Mouse (Mus musculus): ENCODE data around the gene Cacnb2.

Cacnb2 gene

GRCm38 (mm10) chr2:14873701-14874181, 270.9 kb downstream of the Cacnb2 start:
- peak in 1 of 2 experiments; percentile 11 for DNase-seq

GRCm38 (mm10) chr2:14874281-14875037, 271.6 kb downstream of the Cacnb2 start:
- no peak for DNase-seq

- no peak for DNase-seq
Observed at GRCm38 (mm10) chr2:14875121-14875520, 272.2 kb downstream of the Cacnb2 start.

GRCm38 (mm10) chr2:14875616-14876015, 272.7 kb downstream of the Cacnb2 start:
- no peak for DNase-seq

- DNase-seq = no peak
Observed at GRCm38 (mm10) chr2:14878953-14879352, 276.1 kb downstream of the Cacnb2 start.

GRCm38 (mm10) chr2:14883460-14883859, 280.6 kb downstream of the Cacnb2 start:
- no peak for DNase-seq

GRCm38 (mm10) chr2:14888406-14889195, 285.7 kb downstream of the Cacnb2 start:
- DNase-seq = no peak

- no peak for DNase-seq
Observed at GRCm38 (mm10) chr2:14903837-14904236, 300.9 kb downstream of the Cacnb2 start.

GRCm38 (mm10) chr2:14904865-14905264, 302.0 kb downstream of the Cacnb2 start:
- no peak for DNase-seq

- no peak for DNase-seq
Observed at GRCm38 (mm10) chr2:14907124-14907925, 304.4 kb downstream of the Cacnb2 start.

GRCm38 (mm10) chr2:14917585-14918247, 314.8 kb downstream of the Cacnb2 start:
- DNase-seq = no peak

GRCm38 (mm10) chr2:14929866-14930265, 327.0 kb downstream of the Cacnb2 start:
- DNase-seq = no peak

- no peak for DNase-seq
Observed at GRCm38 (mm10) chr2:14931968-14932367, 329.1 kb downstream of the Cacnb2 start.

GRCm38 (mm10) chr2:14936492-14936891, 333.6 kb downstream of the Cacnb2 start:
- no peak for DNase-seq

- DNase-seq = no peak
Observed at GRCm38 (mm10) chr2:14942261-14942660, 339.4 kb downstream of the Cacnb2 start.

- DNase-seq = no peak
Observed at GRCm38 (mm10) chr2:14943691-14944357, 340.9 kb downstream of the Cacnb2 start.

GRCm38 (mm10) chr2:14953090-14953489, 350.2 kb downstream of the Cacnb2 start:
- DNase-seq = no peak

GRCm38 (mm10) chr2:14960963-14961488, 358.1 kb downstream of the Cacnb2 start:
- DNase-seq = no peak

GRCm38 (mm10) chr2:14961493-14961892, 358.6 kb downstream of the Cacnb2 start:
- DNase-seq = no peak

GRCm38 (mm10) chr2:14984029-14984428, 381.1 kb downstream of the Cacnb2 start:
- DNase-seq = no peak

GRCm38 (mm10) chr2:14988451-14988850, 385.6 kb downstream of the Cacnb2 start:
- no peak for DNase-seq

- DNase-seq = no peak
Observed at GRCm38 (mm10) chr2:14989350-14989749, 386.5 kb downstream of the Cacnb2 start.
